Comparison of ENCODE assay signal across 25 mouse cellular contexts in genomic region chr17:88509999-88510398, GRCm38 (mm10). TPM values are rescaled to one million over a fixed set of nuclear protein-coding genes. Genes with fewer than 3 reads are reported as not detected.
DNase-seq lines count a peak whose midpoint lies in the region; ATAC-seq lines count a peak whose summit lies in the region.
"Had no signal": no experiment of that assay in that cellular context is flagged by ENCODE, and none has a peak within 500 bp of the region (broad histone marks: within the 10 kb centered on the region; RNA-seq: fewer than 3 reads in every experiment).

No protein-coding gene starts in this region.

- intact Hi-C loops in left cerebral cortex, postnatal 25 days (cut with DNase I) = loop anchor here (5.0 kb wide), 1 partner anchor 68 kb away; the partner anchor contains the start of gene Foxn2

- no peak overlapping the region for H3K4me3 ChIP-seq in stomach, embryonic 14.5 days (ENCODE audit: low read depth, low read length)
- H3K4me3 ChIP-seq: forebrain, embryonic 10.5 days; forebrain, embryonic 13.5 days; heart, adult 2 months; heart, embryonic 10.5 days; heart, embryonic 13.5 days had no signal

- ATAC-seq in stomach, embryonic 14.5 days (ENCODE audit: insufficient number of reproducible peaks, insufficient read depth, low FRiP score, low read depth) = no peak
- ATAC-seq: inflammation-experienced regulatory T-cells, adult 6 months had no signal

- no peaks in the 10 kb centered on the region for H3K27me3 ChIP-seq in stomach, embryonic 14.5 days (ENCODE audit: control insufficient read depth, insufficient read depth, low read length)
- H3K27me3 ChIP-seq: forebrain, embryonic 13.5 days; heart, embryonic 13.5 days; Patski had no signal

- peak; percentile 76 for DNase-seq in heart, adult 11 months
- no peak for DNase-seq in heart, adult 18-20 months
- peak; percentile 36 for DNase-seq in ES-CJ7 (ENCODE audit: low read depth, low spot score)
- no peak for DNase-seq in left cerebral cortex, postnatal 25 days (ENCODE audit: low spot score in 2 of 2)
- no peak for DNase-seq in layer of hippocampus, adult 18-20 months (ENCODE audit: low spot score in 2 of 2)
- DNase-seq in testis, postnatal 14 days (ENCODE audit: low spot score) = no peak
- DNase-seq: adrenal gland, adult 2 months; adrenal gland, postnatal 25 days; cerebellum, adult 11-12 months; cerebellum, adult 9-10 months; cerebellum, postnatal 14 days; gastrocnemius, postnatal 10 days; heart, adult 2 months; heart, postnatal 14 days; heart, postnatal 4 days had no signal

- WGBS in stomach, embryonic 14.5 days = 86% methylated on average over 3 of the region's 3 CpGs

- H3K9me3 ChIP-seq in stomach, embryonic 14.5 days (ENCODE audit: control insufficient read depth, low read depth, low read length) = no peaks in the 10 kb centered on the region
- H3K9me3 ChIP-seq: forebrain, embryonic 10.5 days; forebrain, embryonic 13.5 days; G1E; heart, embryonic 10.5 days; heart, embryonic 13.5 days had no signal

- H3K4me2 ChIP-seq in stomach, embryonic 14.5 days (replicated peaks; ENCODE audit: low read depth, low read length) = no peak overlapping the region
- H3K4me2 ChIP-seq: forebrain, embryonic 13.5 days; hindbrain, embryonic 14.5 days had no signal

- H3K27ac ChIP-seq in stomach, embryonic 14.5 days (ENCODE audit: low read length) = peak overlapping the region; percentile 73; the same call in 1 of the 2 replicates
- H3K27ac ChIP-seq: forebrain, embryonic 13.5 days; heart, adult 2 months; heart, embryonic 10.5 days; heart, embryonic 13.5 days; hindbrain, embryonic 14.5 days; hindbrain, postnatal 0 days had no signal

- H3K4me1 ChIP-seq in stomach, embryonic 14.5 days (ENCODE audit: control insufficient read depth, insufficient read depth, low read length) = peaks cover 6% of the 10 kb centered on the region; the same call in 1 of the 2 replicates

- H3K36me3 ChIP-seq in stomach, embryonic 14.5 days (ENCODE audit: control insufficient read depth, insufficient read depth, low read length) = no peaks in the 10 kb centered on the region
- H3K36me3 ChIP-seq: forebrain, embryonic 10.5 days; heart, embryonic 10.5 days; heart, embryonic 13.5 days had no signal

- no peak overlapping the region for H3K9ac ChIP-seq in stomach, embryonic 14.5 days (replicated peaks; ENCODE audit: low read depth, low read length)
- H3K9ac ChIP-seq: forebrain, embryonic 13.5 days; heart, embryonic 13.5 days; hindbrain, embryonic 14.5 days had no signal

RNA-seq across cellular contexts. Expression of gene Ppp1r21, which starts 19.9 kb away (rescaled TPM):
- 10 to 100 TPM; 10.1 to 10.8 TPM for total RNA-seq in heart, adult 18-20 months (2021)
- 26.9 and 30.3 TPM in 2 replicates for polyA plus RNA-seq in stomach, embryonic 14.5 days (2014; fragmentation: Nextera tagmentation; extraction: Ambion mirVana)
- total RNA-seq in left cerebral cortex, postnatal 25 days (2021) = 10 to 100 TPM; 84.6 to 85.9 TPM
- 10 to 100 TPM; 80.3 to 81.6 TPM for total RNA-seq in layer of hippocampus, adult 18-20 months (2021)

Comparison
In these comparisons a context has a peak if more than half of its experiments do, and no peak if none do; other contexts are left out.
1. DNase-seq: peak in heart, adult 11 months (single experiment) and ES-CJ7 (single experiment); none in heart, adult 18-20 months (0 of 2), left cerebral cortex, postnatal 25 days (0 of 2), layer of hippocampus, adult 18-20 months (0 of 2) and testis, postnatal 14 days (single experiment).
2. RNA of gene Ppp1r21, which starts 19.9 kb away (total RNA-seq): 84.6 to 85.9 TPM in left cerebral cortex, postnatal 25 days and 80.3 to 81.6 TPM in layer of hippocampus, adult 18-20 months; 10.1 to 10.8 TPM in heart, adult 18-20 months; every median in the first group is over 4 times any median in the second.